In the genomic region with DNA sequence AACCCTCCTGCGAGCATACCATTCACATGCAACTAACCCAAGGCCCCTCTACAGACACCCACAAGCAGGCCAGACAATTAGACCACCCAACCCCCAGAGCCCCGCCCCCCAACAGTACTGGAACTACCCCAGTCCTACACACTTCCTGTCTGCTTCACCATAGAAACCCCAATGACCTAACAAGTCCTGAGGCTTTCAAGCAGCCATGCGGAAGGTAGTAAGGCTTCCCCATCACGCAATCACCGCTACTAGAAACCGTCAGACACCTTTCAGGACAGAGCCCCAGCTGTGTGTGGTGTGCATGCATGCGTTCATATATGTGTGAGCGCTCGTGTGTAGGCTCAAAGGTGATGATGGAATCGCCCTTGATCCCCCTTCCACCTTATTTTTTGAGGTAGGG, we compare ENCODE assay signal across 8 mouse cellular contexts. TPM values are rescaled to one million over a fixed set of nuclear protein-coding genes. Genes with fewer than 3 reads are reported as not detected.
DNase-seq lines count a peak whose midpoint lies in the region; ATAC-seq and TF ChIP-seq lines count a peak whose summit lies in the region.

No protein-coding gene starts in this region.

- no peaks in the 10 kb centered on the region for H3K27me3 ChIP-seq in intestine, embryonic 15.5 days (replicated peaks)
- H3K27me3 ChIP-seq in intestine, postnatal 0 days (replicated peaks; ENCODE audit: control insufficient read depth, insufficient read depth, low read length): no peaks in the 10 kb centered on the region
- H3K27me3 ChIP-seq in midbrain, embryonic 16.5 days (ENCODE audit: control insufficient read depth, insufficient read depth, low read depth, low read length): no peaks in the 10 kb centered on the region

- no peak overlapping the region for H3K4me3 ChIP-seq in intestine, embryonic 15.5 days (replicated peaks)
- no peak overlapping the region for H3K4me3 ChIP-seq in intestine, postnatal 0 days (ENCODE audit: low read depth, low read length)
- no peak overlapping the region for H3K4me3 ChIP-seq in midbrain, embryonic 16.5 days (ENCODE audit: low read depth, low read length)

- H3K9me3 ChIP-seq in intestine, embryonic 15.5 days: no peaks in the 10 kb centered on the region
- H3K9me3 ChIP-seq in intestine, postnatal 0 days (ENCODE audit: control insufficient read depth): no peaks in the 10 kb centered on the region
- H3K9me3 ChIP-seq in midbrain, embryonic 16.5 days (replicated peaks; ENCODE audit: control insufficient read depth, low read length, poor library complexity, severe bottlenecking): no peaks in the 10 kb centered on the region

- 84% methylated on average over 10 of the region's 10 CpGs for WGBS in intestine, embryonic 15.5 days
- 78% methylated on average over 10 of the region's 10 CpGs for WGBS in intestine, postnatal 0 days
- WGBS in midbrain, embryonic 16.5 days: 68% methylated on average over 10 of the region's 10 CpGs

- no peak for TF ChIP-seq CTCF in intestine, postnatal 0 days (IDR thresholded peaks at IDR 0.05; ENCODE audit: low read depth)

- H3K36me3 ChIP-seq in intestine, embryonic 15.5 days: peaks cover 30% of the 10 kb centered on the region
- peaks cover 70% of the 10 kb centered on the region for H3K36me3 ChIP-seq in intestine, postnatal 0 days (ENCODE audit: control insufficient read depth, insufficient read depth)
- H3K36me3 ChIP-seq in midbrain, embryonic 16.5 days (ENCODE audit: control insufficient read depth, insufficient read depth, low read length): peaks cover 43% of the 10 kb centered on the region

- no peak for ATAC-seq in intestine, embryonic 15.5 days
- no peak for ATAC-seq in intestine, postnatal 0 days
- ATAC-seq in midbrain, embryonic 16.5 days: no peak

- peak; percentile 66 for DNase-seq in CD4-positive helper T cell, adult 2 months (ENCODE audit: low read depth, low spot score)
- peak; percentile 40 for DNase-seq in c-Kit-positive CD71-negative TER-119-negative erythroid progenitor cells, embryonic 14.5 days (ENCODE audit: low read depth)
- no peak for DNase-seq in left cerebral cortex, postnatal 25 days (ENCODE audit: low spot score in 2 of 2)
- no peak for DNase-seq in gastrocnemius, postnatal 10 days
- no peak for DNase-seq in adrenal gland, adult 8-10 months

- H3K27ac ChIP-seq in intestine, embryonic 15.5 days: 0 out of 2 replicates have a peak overlapping the region, but pooled peaks have one; percentile 37
- no peak overlapping the region for H3K27ac ChIP-seq in intestine, postnatal 0 days (ENCODE audit: low read depth, low read length)
- H3K27ac ChIP-seq in midbrain, embryonic 16.5 days (ENCODE audit: low read length): 0 out of 2 replicates have a peak overlapping the region, but pooled peaks have one; percentile 33

- peaks cover 5% of the 10 kb centered on the region; the same call in 1 of the 2 replicates for H3K4me1 ChIP-seq in intestine, embryonic 15.5 days (replicated peaks)
- H3K4me1 ChIP-seq in intestine, postnatal 0 days (replicated peaks; ENCODE audit: control insufficient read depth, insufficient read depth, low read length): no peaks in the 10 kb centered on the region
- 0 out of 2 replicates have a peak, but pooled peaks cover 5% of the 10 kb centered on the region for H3K4me1 ChIP-seq in midbrain, embryonic 16.5 days (ENCODE audit: control insufficient read depth, insufficient read depth, low read length)

- no peak overlapping the region for H3K4me2 ChIP-seq in intestine, embryonic 15.5 days (replicated peaks)
- no peak overlapping the region for H3K4me2 ChIP-seq in intestine, postnatal 0 days (replicated peaks; ENCODE audit: low read depth)
- no peak overlapping the region for H3K4me2 ChIP-seq in midbrain, embryonic 16.5 days (ENCODE audit: low read length)

- intact Hi-C loops in left cerebral cortex, postnatal 25 days (cut with DNase I): loop anchor here (2.0 to 10.0 kb wide), 3 partner anchors 35 to 190 kb away; no protein-coding TSS in a partner anchor

- no peak overlapping the region for H3K9ac ChIP-seq in intestine, embryonic 15.5 days
- H3K9ac ChIP-seq in intestine, postnatal 0 days (ENCODE audit: low read depth, low read length): no peak overlapping the region
- peak overlapping the region; percentile 31; the same call in 1 of the 2 replicates for H3K9ac ChIP-seq in midbrain, embryonic 16.5 days (ENCODE audit: low read depth, low read length)

RNA-seq across cellular contexts. Expression of a gene that starts 50.1 kb away (rescaled TPM):
- 87.2 and 103 TPM in 2 replicates for polyA plus RNA-seq in intestine, embryonic 15.5 days (2015; fragmentation: Nextera tagmentation; extraction: Ambion mirVana)
- polyA plus RNA-seq in intestine, postnatal 0 days (2015; fragmentation: Nextera tagmentation; extraction: Ambion mirVana): 95.2 and 96.0 TPM in 2 replicates
- 95.9 and 105 TPM in 2 replicates for polyA plus RNA-seq in midbrain, embryonic 16.5 days (2015; fragmentation: Nextera tagmentation; extraction: Ambion mirVana)
- total RNA-seq in left cerebral cortex, postnatal 25 days (2021): 10 to 100 TPM; 36.3 to 37.3 TPM
- 10 to 100 TPM; 40.1 to 55.2 TPM for total RNA-seq in gastrocnemius, postnatal 10 days (2021)
- total RNA-seq in adrenal gland, adult 8-10 months (2022): 10 to 100 TPM; 47.6 to 64.2 (median 56.4) TPM

RNA-seq across cellular contexts. Expression of a gene that starts 58.0 kb away (rescaled TPM):
- 31.1 and 31.2 TPM in 2 replicates for polyA plus RNA-seq in intestine, embryonic 15.5 days (2015; fragmentation: Nextera tagmentation; extraction: Ambion mirVana)
- polyA plus RNA-seq in intestine, postnatal 0 days (2015; fragmentation: Nextera tagmentation; extraction: Ambion mirVana): 14.9 and 15.9 TPM in 2 replicates
- polyA plus RNA-seq in midbrain, embryonic 16.5 days (2015; fragmentation: Nextera tagmentation; extraction: Ambion mirVana): 16.3 and 17.4 TPM in 2 replicates
- total RNA-seq in left cerebral cortex, postnatal 25 days (2021): 10 to 100 TPM; 10.3 to 11.5 TPM
- total RNA-seq in gastrocnemius, postnatal 10 days (2021): 10 to 100 TPM; 37.3 to 38.0 TPM
- 10 to 100 TPM; 33.5 to 43.6 (median 40.8) TPM for total RNA-seq in adrenal gland, adult 8-10 months (2022)

Comparison
In these comparisons a context has a peak if more than half of its experiments do, and no peak if none do; other contexts are left out.
1. DNase-seq: peak in CD4-positive helper T cell, adult 2 months (single experiment) and c-Kit-positive CD71-negative TER-119-negative erythroid progenitor cells, embryonic 14.5 days (single experiment); none in left cerebral cortex, postnatal 25 days (0 of 2), gastrocnemius, postnatal 10 days (single experiment) and adrenal gland, adult 8-10 months (single experiment).